Mouse (Mus musculus): ENCODE results near the gene Fsd1. TPM values are rescaled to one million over a fixed set of nuclear protein-coding genes. Genes with fewer than 3 reads are reported as not detected.

Fsd1 gene
- polyA plus RNA-seq, 1 experiment from 2014 or later: not detected

DNA sequence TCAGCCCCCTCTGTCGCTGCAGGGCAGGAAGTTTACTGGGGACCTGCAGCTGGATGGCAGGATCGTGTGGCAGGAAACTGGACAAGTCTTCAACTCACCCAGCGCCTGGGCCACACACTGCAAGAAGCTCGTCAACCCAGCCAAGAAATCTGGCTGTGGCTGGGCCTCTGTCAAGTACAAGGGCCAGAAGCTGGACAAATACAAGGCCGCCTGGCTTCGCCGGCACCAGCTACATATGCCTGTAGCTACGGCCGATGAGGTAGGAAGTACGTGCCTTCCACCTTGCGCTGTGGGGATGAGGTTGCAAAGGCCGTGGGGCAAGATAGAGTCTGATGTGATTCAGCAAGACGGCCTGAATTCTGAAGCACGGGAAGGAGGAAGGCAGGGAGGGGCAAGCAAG is 23.9 kb downstream of the Fsd1 start:
- ATAC-seq (no peak), DNase-seq (no peak)
- Histone ChIP-seq H3K4me3 (ENCODE audit: low read depth, low read length) (no peak overlapping the region), H3K4me1 (ENCODE audit: insufficient read depth) (peaks cover 27% of the 10 kb centered on the region), H3K27me3 (ENCODE audit: insufficient read depth, low read length) (no peaks in the 10 kb centered on the region), H3K36me3 (replicated peaks; ENCODE audit: insufficient read depth, low read length) (peaks cover 13% of the 10 kb centered on the region), H3K4me2 (ENCODE audit: low read depth, low read length) (peak overlapping the region; percentile 98), H3K27ac (ENCODE audit: low read depth) (no peak overlapping the region), H3K9ac (replicated peaks) (peak overlapping the region; percentile 31; the same call in 1 of the 2 replicates), H3K9me3 (ENCODE audit: low read length) (no peaks in the 10 kb centered on the region)
- TF ChIP-seq CTCF (IDR thresholded peaks at IDR 0.05; ENCODE audit: low read depth) (no peak), EP300 (IDR thresholded peaks at IDR 0.05; ENCODE audit: low read depth) (no peak)
- 68% methylated on average over 14 of the region's 14 CpGs for WGBS (ENCODE audit: insufficient replicate concordance)

- Histone ChIP-seq H3K4me1 (ENCODE audit: insufficient read depth) (peaks cover 26% of the 10 kb centered on the region), H3K27ac (ENCODE audit: low read depth) (no peak overlapping the region), H3K9ac (replicated peaks) (no peak overlapping the region), H3K4me3 (ENCODE audit: low read depth, low read length) (no peak overlapping the region), H3K9me3 (ENCODE audit: low read length) (no peaks in the 10 kb centered on the region), H3K36me3 (replicated peaks; ENCODE audit: insufficient read depth, low read length) (peaks cover 17% of the 10 kb centered on the region), H3K27me3 (ENCODE audit: insufficient read depth, low read length) (no peaks in the 10 kb centered on the region), H3K4me2 (ENCODE audit: low read depth, low read length) (peak overlapping the region; percentile 98)
- DNase-seq (peak; percentile 88), ATAC-seq (no peak)
- TF ChIP-seq EP300 (IDR thresholded peaks at IDR 0.05; ENCODE audit: low read depth): no peak
- peak; percentile 98 for TF ChIP-seq CTCF (IDR thresholded peaks at IDR 0.05; ENCODE audit: low read depth)
- WGBS (ENCODE audit: insufficient replicate concordance): 9% methylated on average over 9 of the region's 9 CpGs
Measured at GRCm38 (mm10) chr17:56010681-56011080, 24.4 kb downstream of the Fsd1 start.

GRCm38 (mm10) chr17:56011441-56011840 is 25.1 kb downstream of the Fsd1 start:
- H3K4me3 ChIP-seq (ENCODE audit: low read depth, low read length): no peak overlapping the region
- H3K9me3 ChIP-seq (ENCODE audit: low read length): no peaks in the 10 kb centered on the region
- H3K27ac ChIP-seq (ENCODE audit: low read depth): no peak overlapping the region
- no peak for ATAC-seq
- peaks cover 26% of the 10 kb centered on the region for H3K4me1 ChIP-seq (ENCODE audit: insufficient read depth)
- DNase-seq: no peak
- H3K9ac ChIP-seq (replicated peaks): no peak overlapping the region
- TF ChIP-seq EP300 (IDR thresholded peaks at IDR 0.05; ENCODE audit: low read depth) (no peak), CTCF (IDR thresholded peaks at IDR 0.05; ENCODE audit: low read depth) (no peak)
- H3K4me2 ChIP-seq (ENCODE audit: low read depth, low read length): no peak overlapping the region
- H3K27me3 ChIP-seq (ENCODE audit: insufficient read depth, low read length): no peaks in the 10 kb centered on the region
- H3K36me3 ChIP-seq (replicated peaks; ENCODE audit: insufficient read depth, low read length): peaks cover 25% of the 10 kb centered on the region
- 85% methylated on average over 7 of the region's 7 CpGs for WGBS (ENCODE audit: insufficient replicate concordance)

GRCm38 (mm10) chr17:56015293-56015692 is 29.0 kb downstream of the Fsd1 start:
- H3K36me3 ChIP-seq (replicated peaks; ENCODE audit: insufficient read depth, low read length): peaks cover 60% of the 10 kb centered on the region

DNA sequence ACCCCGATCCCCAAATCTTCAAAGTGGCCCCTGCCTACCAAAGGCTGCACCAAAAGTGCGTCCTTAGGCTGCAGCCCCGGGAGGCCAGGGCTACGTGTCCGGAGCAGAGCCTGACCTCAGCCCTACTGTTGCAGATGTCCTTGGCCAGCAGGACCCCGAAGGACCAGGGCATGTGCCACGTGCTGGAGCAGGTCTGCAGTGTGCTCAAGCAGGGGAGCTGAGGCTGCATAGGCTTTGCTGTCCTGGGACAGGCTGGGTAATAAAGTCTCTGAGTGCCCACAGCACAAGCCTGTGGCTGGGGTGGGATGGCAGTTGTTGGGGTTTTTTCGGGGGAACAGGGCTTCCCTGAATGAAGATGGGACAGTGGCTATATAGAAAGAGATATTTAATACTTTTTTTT is 30.1 kb downstream of the Fsd1 start:
- peaks cover 3% of the 10 kb centered on the region; the same call in 1 of the 2 replicates for H3K4me1 ChIP-seq (ENCODE audit: insufficient read depth)
- no peak overlapping the region for H3K9ac ChIP-seq (replicated peaks)
- no peaks in the 10 kb centered on the region for H3K27me3 ChIP-seq (ENCODE audit: insufficient read depth, low read length)
- 79% methylated on average over 8 of the region's 8 CpGs for WGBS (ENCODE audit: insufficient replicate concordance)
- no peak overlapping the region for H3K4me2 ChIP-seq (ENCODE audit: low read depth, low read length)
- no peaks in the 10 kb centered on the region for H3K9me3 ChIP-seq (ENCODE audit: low read length)
- H3K27ac ChIP-seq (ENCODE audit: low read depth): no peak overlapping the region
- no peak overlapping the region for H3K4me3 ChIP-seq (ENCODE audit: low read depth, low read length)
- DNase-seq: no peak
- H3K36me3 ChIP-seq (replicated peaks; ENCODE audit: insufficient read depth, low read length): peaks cover 66% of the 10 kb centered on the region
- TF ChIP-seq CTCF (IDR thresholded peaks at IDR 0.05; ENCODE audit: low read depth) (no peak), EP300 (IDR thresholded peaks at IDR 0.05; ENCODE audit: low read depth) (no peak)
- ATAC-seq: no peak

More at GRCm38 (mm10) chr17:56015293-56015692, 29.0 kb downstream of the Fsd1 start:
- H3K9ac ChIP-seq (replicated peaks): no peak overlapping the region
- ATAC-seq: no peak
- no peak overlapping the region for H3K4me3 ChIP-seq (ENCODE audit: low read depth, low read length)
- DNase-seq: no peak
- peaks cover 6% of the 10 kb centered on the region for H3K4me1 ChIP-seq (ENCODE audit: insufficient read depth)
- no peaks in the 10 kb centered on the region for H3K27me3 ChIP-seq (ENCODE audit: insufficient read depth, low read length)
- no peak overlapping the region for H3K4me2 ChIP-seq (ENCODE audit: low read depth, low read length)
- TF ChIP-seq EP300 (IDR thresholded peaks at IDR 0.05; ENCODE audit: low read depth): no peak
- TF ChIP-seq CTCF (IDR thresholded peaks at IDR 0.05; ENCODE audit: low read depth): no peak
- no peaks in the 10 kb centered on the region for H3K9me3 ChIP-seq (ENCODE audit: low read length)
- H3K27ac ChIP-seq (ENCODE audit: low read depth): no peak overlapping the region
- WGBS (ENCODE audit: insufficient replicate concordance): 89% methylated on average over 9 of the region's 9 CpGs

GRCm38 (mm10) chr17:56016793-56017785 is 30.8 kb downstream of the Fsd1 start:
- Histone ChIP-seq H3K9me3 (ENCODE audit: low read length) (no peaks in the 10 kb centered on the region), H3K36me3 (replicated peaks; ENCODE audit: insufficient read depth, low read length) (peaks cover 63% of the 10 kb centered on the region), H3K4me1 (ENCODE audit: insufficient read depth) (peaks cover 10% of the 10 kb centered on the region; the same call in 1 of the 2 replicates), H3K4me2 (ENCODE audit: low read depth, low read length) (no peak overlapping the region), H3K27ac (ENCODE audit: low read depth) (no peak overlapping the region), H3K9ac (replicated peaks) (no peak overlapping the region), H3K27me3 (ENCODE audit: insufficient read depth, low read length) (no peaks in the 10 kb centered on the region), H3K4me3 (ENCODE audit: low read depth, low read length) (no peak overlapping the region)
- no peak for ATAC-seq
- TF ChIP-seq EP300 (IDR thresholded peaks at IDR 0.05; ENCODE audit: low read depth) (no peak), CTCF (IDR thresholded peaks at IDR 0.05; ENCODE audit: low read depth) (no peak)
- no peak for DNase-seq
- WGBS (ENCODE audit: insufficient replicate concordance): 84% methylated on average over 15 of the region's 15 CpGs

All from liver, postnatal 0 days (tissue).